Mouse (Mus musculus) heart, embryonic 16.5 days (tissue): ENCODE measurements around the gene Lhx4. TPM values are rescaled to one million over a fixed set of nuclear protein-coding genes. Genes with fewer than 3 reads are reported as not detected.
A peak's percentile ranks its signal among the peaks of the same experiment; 100 is the strongest.

Experiments
- ATAC-seq: fragments of 200-750 bp; cut with Nextera tagmentation; replicated peaks from 2 replicates; pipeline ENCODE4 v1.8.0; 2017; ENCODE audit warnings: moderate number of reproducible peaks; ENCODE audit not compliant: insufficient read depth, low FRiP score; ENCODE audit errors: extremely low read depth
- H3K27ac ChIP-seq: fragments of 300-500 bp; sonication (generic); 2 replicates; pipeline ENCODE4 v1.5.1; 2014; ENCODE audit warnings: mild to moderate bottlenecking, low read length, control low read depth, moderate library complexity
- H3K27me3 ChIP-seq: fragments of 300-500 bp; sonication (generic); 2 replicates; pipeline ENCODE4 v1.6.1; 2014; ENCODE audit warnings: low read length, mixed read lengths; ENCODE audit not compliant: control insufficient read depth, insufficient read depth
- H3K36me3 ChIP-seq: fragments of 300-500 bp; sonication (generic); 2 replicates; pipeline ENCODE4 v1.6.1; 2014; ENCODE audit not compliant: control insufficient read depth, insufficient read depth
- H3K4me1 ChIP-seq: fragments of 300-500 bp; sonication (generic); 2 replicates; pipeline ENCODE4 v1.6.1; 2014; ENCODE audit warnings: low read length, mixed read lengths; ENCODE audit not compliant: control insufficient read depth, insufficient read depth
- H3K4me2 ChIP-seq: fragments of 300-500 bp; sonication (generic); 2 replicates; pipeline ENCODE4 v1.6.1; 2014; ENCODE audit warnings: low read depth, mild to moderate bottlenecking, control low read depth, low read length
- H3K4me3 ChIP-seq: fragments of 300-500 bp; sonication (generic); 2 replicates; pipeline ENCODE4 v1.5.1; 2014; ENCODE audit warnings: mild to moderate bottlenecking, control low read depth, low read length
- H3K9ac ChIP-seq: fragments of 300-500 bp; sonication (generic); 2 replicates; pipeline ENCODE4 v1.6.1; 2014; ENCODE audit warnings: low read length, control low read depth
- H3K9me3 ChIP-seq: fragments of 300-500 bp; sonication (generic); replicated peaks from 2 replicates; pipeline ENCODE4 v1.6.1; 2016; ENCODE audit warnings: low read length; ENCODE audit not compliant: control insufficient read depth
- WGBS: fragments of 180-500 bp; shearing (Covaris S2); extraction: QIAGEN DNeasy Blood & Tissue Kit; methylation state at CpG from one replicate; pipeline ENCODE4 v1.1.7; 2014; 5-methylcytosine and 5-hydroxymethylcytosine counted together
- polyA plus RNA-seq: library from polyadenylated mRNA; unstranded; fragments of >200 nt; fragmentation: Nextera tagmentation; extraction: Ambion mirVana; gene quantifications from 2 replicates; pipeline ENCODE4 v1.2.1, GENCODE M21; 2015

Lhx4 gene
- polyA plus RNA-seq, 1 experiment from 2014 or later: not detected

GRCm38 (mm10) chr1:155737017-155737808 is 14.3 kb downstream of the Lhx4 start:
- Histone ChIP-seq H3K27me3 (peaks cover 91% of the 10 kb centered on the region), H3K27ac (no peak overlapping the region), H3K4me2 (peak overlapping the region; percentile 10; the same call in 1 of the 2 replicates), H3K4me1 (peaks cover 27% of the 10 kb centered on the region), H3K9ac (no peak overlapping the region), H3K36me3 (no peaks in the 10 kb centered on the region), H3K9me3 (no peaks in the 10 kb centered on the region), H3K4me3 (peak overlapping the region; percentile 6)
- under 1% methylated on average over 58 of the region's 58 CpGs for WGBS
- no peak for ATAC-seq

GRCm38 (mm10) chr1:155736096-155736825 is 15.2 kb downstream of the Lhx4 start:
- H3K4me2 ChIP-seq: no peak overlapping the region
- peaks cover 91% of the 10 kb centered on the region for H3K27me3 ChIP-seq
- H3K9ac ChIP-seq: no peak overlapping the region
- H3K4me1 ChIP-seq: peaks cover 18% of the 10 kb centered on the region
- no peak for ATAC-seq
- 2% methylated on average over 26 of the region's 26 CpGs for WGBS
- no peaks in the 10 kb centered on the region for H3K9me3 ChIP-seq
- no peak overlapping the region for H3K4me3 ChIP-seq
- no peaks in the 10 kb centered on the region for H3K36me3 ChIP-seq
- no peak overlapping the region for H3K27ac ChIP-seq

- no peak overlapping the region for H3K4me2 ChIP-seq
- H3K27ac ChIP-seq: no peak overlapping the region
- no peaks in the 10 kb centered on the region for H3K4me1 ChIP-seq
- no peaks in the 10 kb centered on the region for H3K36me3 ChIP-seq
- no peaks in the 10 kb centered on the region for H3K9me3 ChIP-seq
- ATAC-seq: no peak
- no peak overlapping the region for H3K4me3 ChIP-seq
- WGBS: 0% methylated on average over 2 of the region's 2 CpGs
- H3K9ac ChIP-seq: no peak overlapping the region
- peaks cover 80% of the 10 kb centered on the region for H3K27me3 ChIP-seq
These were observed 20.3 kb downstream of the Lhx4 start for GRCm38 (mm10) chr1:155731156-155731555.

- no peaks in the 10 kb centered on the region for H3K9me3 ChIP-seq
- H3K4me3 ChIP-seq: no peak overlapping the region
- WGBS: 4% methylated on average over 23 of the region's 23 CpGs
- H3K4me2 ChIP-seq: no peak overlapping the region
- H3K9ac ChIP-seq: no peak overlapping the region
- H3K27me3 ChIP-seq: peaks cover 70% of the 10 kb centered on the region
- H3K27ac ChIP-seq: no peak overlapping the region
- no peak for ATAC-seq
- no peaks in the 10 kb centered on the region for H3K36me3 ChIP-seq
- no peaks in the 10 kb centered on the region for H3K4me1 ChIP-seq
These were observed 22.2 kb downstream of the Lhx4 start for GRCm38 (mm10) chr1:155729113-155729795.

- Histone ChIP-seq H3K4me1 (no peaks in the 10 kb centered on the region), H3K9me3 (no peaks in the 10 kb centered on the region), H3K27ac (no peak overlapping the region), H3K4me3 (no peak overlapping the region), H3K27me3 (peaks cover 72% of the 10 kb centered on the region), H3K9ac (no peak overlapping the region), H3K36me3 (no peaks in the 10 kb centered on the region), H3K4me2 (no peak overlapping the region)
- no peak for ATAC-seq
- 25% methylated on average over 10 of the region's 10 CpGs for WGBS
These were observed 23.7 kb downstream of the Lhx4 start for GRCm38 (mm10) chr1:155727830-155728229.

- Histone ChIP-seq H3K36me3 (no peaks in the 10 kb centered on the region), H3K9me3 (no peaks in the 10 kb centered on the region), H3K27ac (no peak overlapping the region), H3K27me3 (peaks cover 65% of the 10 kb centered on the region), H3K4me3 (no peak overlapping the region), H3K4me1 (no peaks in the 10 kb centered on the region), H3K9ac (no peak overlapping the region), H3K4me2 (no peak overlapping the region)
- 56% methylated on average over 2 of the region's 2 CpGs for WGBS
- no peak for ATAC-seq
These were observed 25.6 kb downstream of the Lhx4 start for GRCm38 (mm10) chr1:155725876-155726275.

GRCm38 (mm10) chr1:155724301-155724700 is 27.2 kb downstream of the Lhx4 start:
- Histone ChIP-seq H3K27me3 (peaks cover 53% of the 10 kb centered on the region), H3K36me3 (no peaks in the 10 kb centered on the region), H3K9me3 (no peaks in the 10 kb centered on the region), H3K9ac (no peak overlapping the region), H3K4me3 (no peak overlapping the region), H3K4me1 (no peaks in the 10 kb centered on the region), H3K4me2 (no peak overlapping the region), H3K27ac (no peak overlapping the region)
- 71% methylated on average over 3 of the region's 3 CpGs for WGBS
- no peak for ATAC-seq

GRCm38 (mm10) chr1:155722185-155722584 is 29.3 kb downstream of the Lhx4 start:
- Histone ChIP-seq H3K36me3 (no peaks in the 10 kb centered on the region), H3K4me3 (peak overlapping the region; percentile 22; the same call in 1 of the 2 replicates), H3K27me3 (peaks cover 34% of the 10 kb centered on the region), H3K27ac (no peak overlapping the region), H3K9ac (no peak overlapping the region), H3K4me1 (no peaks in the 10 kb centered on the region), H3K4me2 (peak overlapping the region; percentile 47), H3K9me3 (no peaks in the 10 kb centered on the region)
- peak; percentile 41; the same call in 1 of the 2 replicates for ATAC-seq
- WGBS: under 1% methylated on average over 13 of the region's 13 CpGs
